Mouse (Mus musculus): Measurements from ENCODE around the gene 1700028P14Rik. TPM values are rescaled to one million over a fixed set of nuclear protein-coding genes. Genes with fewer than 3 reads are reported as not detected.
"Not testable (repeated sequence)": the region's sequence is repeated elsewhere in the genome, so short reads cannot be mapped to it uniquely, and the experiment has no call there.

1700028P14Rik gene
- 2.7 and 3.1 TPM in 2 replicates for polyA plus RNA-seq (2014; fragmentation: Nextera tagmentation; extraction: Ambion mirVana)

GRCm38 (mm10) chr19:23652644-23653043, at the start of gene 1700028P14Rik:
1700028P14Rik (minus strand) TSS chr19:23652812.
- no peaks in the 10 kb centered on the region for H3K9me3 ChIP-seq (ENCODE audit: control insufficient read depth, low read length)
- 5% methylated on average over 13 of the region's 13 CpGs for WGBS
- H3K27ac ChIP-seq = no peak within 1 kb of the TSS

GRCm38 (mm10) chr19:23699131-23699530, 46.5 kb upstream of the 1700028P14Rik start:
- Histone ChIP-seq H3K4me1 (replicated peaks; ENCODE audit: control insufficient read depth, insufficient read depth, low read length) (no peaks in the 10 kb centered on the region), H3K9ac (no peak overlapping the region), H3K4me2 (replicated peaks) (no peak overlapping the region), H3K36me3 (replicated peaks; ENCODE audit: control insufficient read depth, insufficient read depth) (peaks cover 36% of the 10 kb centered on the region), H3K27me3 (ENCODE audit: control insufficient read depth, insufficient read depth, low read length) (no peaks in the 10 kb centered on the region), H3K27ac (no peak overlapping the region), H3K9me3 (ENCODE audit: control insufficient read depth, low read length) (no peaks in the 10 kb centered on the region), H3K4me3 (replicated peaks; ENCODE audit: low read length) (no peak overlapping the region)
- no peak for DNase-seq (ENCODE audit: low spot score)
- no peak for ATAC-seq (ENCODE audit: low FRiP score)
- 79% methylated on average over 4 of the region's 4 CpGs for WGBS

More at GRCm38 (mm10) chr19:23652644-23653043, at the start of gene 1700028P14Rik:
- Histone ChIP-seq H3K4me3 (replicated peaks; ENCODE audit: low read length) (peak within 1 kb of the TSS; percentile 21), H3K4me1 (replicated peaks; ENCODE audit: control insufficient read depth, insufficient read depth, low read length) (no peaks in the 10 kb centered on the region), H3K36me3 (replicated peaks; ENCODE audit: control insufficient read depth, insufficient read depth) (no peaks in the 10 kb centered on the region), H3K9ac (no peak within 1 kb of the TSS), H3K27me3 (ENCODE audit: control insufficient read depth, insufficient read depth, low read length) (no peaks in the 10 kb centered on the region), H3K4me2 (replicated peaks) (peak within 1 kb of the TSS; percentile 49)
- ATAC-seq (ENCODE audit: low FRiP score) (peak; percentile 77), DNase-seq (ENCODE audit: low spot score) (peak; percentile 63)

- no peaks in the 10 kb centered on the region for H3K9me3 ChIP-seq (ENCODE audit: control insufficient read depth, low read length)
- no peak overlapping the region for H3K27ac ChIP-seq
- H3K4me3 ChIP-seq (replicated peaks; ENCODE audit: low read length) = no peak overlapping the region
- no peak overlapping the region for H3K9ac ChIP-seq
- H3K27me3 ChIP-seq (ENCODE audit: control insufficient read depth, insufficient read depth, low read length) = no peaks in the 10 kb centered on the region
- no peaks in the 10 kb centered on the region for H3K4me1 ChIP-seq (replicated peaks; ENCODE audit: control insufficient read depth, insufficient read depth, low read length)
- DNase-seq (ENCODE audit: low spot score) = no peak
- ATAC-seq (ENCODE audit: low FRiP score) = no peak
- H3K4me2 ChIP-seq (replicated peaks) = no peak overlapping the region
- peaks cover 36% of the 10 kb centered on the region for H3K36me3 ChIP-seq (replicated peaks; ENCODE audit: control insufficient read depth, insufficient read depth)
- 88% methylated on average over 7 of the region's 7 CpGs for WGBS
These were observed 45.8 kb upstream of the 1700028P14Rik start for GRCm38 (mm10) chr19:23698366-23698765.

- WGBS = 74% methylated on average over 8 of the region's 8 CpGs
These were observed 45.2 kb upstream of the 1700028P14Rik start for GRCm38 (mm10) chr19:23697861-23698260.

GRCm38 (mm10) chr19:23694344-23694743, 41.7 kb upstream of the 1700028P14Rik start:
- H3K27me3 ChIP-seq (ENCODE audit: control insufficient read depth, insufficient read depth, low read length) = no peaks in the 10 kb centered on the region
- DNase-seq (ENCODE audit: low spot score) = no peak
- WGBS = 67% methylated on average over 4 of the region's 4 CpGs

More at GRCm38 (mm10) chr19:23697861-23698260, 45.2 kb upstream of the 1700028P14Rik start:
- ATAC-seq (ENCODE audit: low FRiP score) (no peak), DNase-seq (ENCODE audit: low spot score) (no peak)
- Histone ChIP-seq H3K27me3 (ENCODE audit: control insufficient read depth, insufficient read depth, low read length) (no peaks in the 10 kb centered on the region), H3K9me3 (ENCODE audit: control insufficient read depth, low read length) (no peaks in the 10 kb centered on the region), H3K4me2 (replicated peaks) (no peak overlapping the region), H3K36me3 (replicated peaks; ENCODE audit: control insufficient read depth, insufficient read depth) (peaks cover 36% of the 10 kb centered on the region), H3K27ac (no peak overlapping the region), H3K4me3 (replicated peaks; ENCODE audit: low read length) (no peak overlapping the region), H3K9ac (no peak overlapping the region), H3K4me1 (replicated peaks; ENCODE audit: control insufficient read depth, insufficient read depth, low read length) (no peaks in the 10 kb centered on the region)

GRCm38 (mm10) chr19:23688421-23688946, 35.9 kb upstream of the 1700028P14Rik start:
- Histone ChIP-seq H3K27me3 (ENCODE audit: control insufficient read depth, insufficient read depth, low read length) (no peaks in the 10 kb centered on the region), H3K9me3 (ENCODE audit: control insufficient read depth, low read length) (no peaks in the 10 kb centered on the region), H3K36me3 (replicated peaks; ENCODE audit: control insufficient read depth, insufficient read depth) (no peaks in the 10 kb centered on the region), H3K9ac (peak overlapping the region; percentile 43; the same call in 1 of the 2 replicates), H3K27ac (no peak overlapping the region), H3K4me2 (replicated peaks) (peak overlapping the region; percentile 54), H3K4me3 (replicated peaks; ENCODE audit: low read length) (peak overlapping the region; percentile 71), H3K4me1 (replicated peaks; ENCODE audit: control insufficient read depth, insufficient read depth, low read length) (peaks cover 19% of the 10 kb centered on the region; the same call in 1 of the 2 replicates)
- ATAC-seq (ENCODE audit: low FRiP score) (no peak), DNase-seq (ENCODE audit: low spot score) (peak; percentile 30)
- WGBS = 9% methylated on average over 4 of the region's 4 CpGs

More at GRCm38 (mm10) chr19:23694344-23694743, 41.7 kb upstream of the 1700028P14Rik start:
- Histone ChIP-seq H3K4me2 (replicated peaks) (no peak overlapping the region), H3K36me3 (replicated peaks; ENCODE audit: control insufficient read depth, insufficient read depth) (peaks cover 30% of the 10 kb centered on the region), H3K9me3 (ENCODE audit: control insufficient read depth, low read length) (no peaks in the 10 kb centered on the region), H3K9ac (no peak overlapping the region), H3K27ac (no peak overlapping the region), H3K4me3 (replicated peaks; ENCODE audit: low read length) (no peak overlapping the region), H3K4me1 (replicated peaks; ENCODE audit: control insufficient read depth, insufficient read depth, low read length) (0 out of 2 replicates have a peak, but pooled peaks cover 7% of the 10 kb centered on the region)
- no peak; the same call in 1 of the 2 replicates for ATAC-seq (ENCODE audit: low FRiP score)

- Histone ChIP-seq H3K4me3 (replicated peaks; ENCODE audit: low read length) (peak within 1 kb of the TSS; percentile 71), H3K9ac (peak within 1 kb of the TSS; percentile 75), H3K9me3 (ENCODE audit: control insufficient read depth, low read length) (no peaks in the 10 kb centered on the region), H3K27me3 (ENCODE audit: control insufficient read depth, insufficient read depth, low read length) (no peaks in the 10 kb centered on the region), H3K4me1 (replicated peaks; ENCODE audit: control insufficient read depth, insufficient read depth, low read length) (peaks cover 19% of the 10 kb centered on the region; the same call in 1 of the 2 replicates), H3K36me3 (replicated peaks; ENCODE audit: control insufficient read depth, insufficient read depth) (no peaks in the 10 kb centered on the region), H3K27ac (peak within 1 kb of the TSS; percentile 92), H3K4me2 (replicated peaks) (peak within 1 kb of the TSS; percentile 54)
- ATAC-seq (ENCODE audit: low FRiP score) (peak; percentile 93), DNase-seq (ENCODE audit: low spot score) (peak; percentile 92)
- 0% methylated on average over 80 of the region's 93 CpGs for WGBS
These were observed 34.8 kb upstream of the 1700028P14Rik start, which contains the start of gene Ptar1 for GRCm38 (mm10) chr19:23687296-23688021. Ptar1 (plus strand) TSS chr19:23687429.

- no peak for DNase-seq (ENCODE audit: low spot score)
- under 1% methylated on average over 14 of the region's 14 CpGs for WGBS
- Histone ChIP-seq H3K9me3 (ENCODE audit: control insufficient read depth, low read length) (no peaks in the 10 kb centered on the region), H3K27me3 (ENCODE audit: control insufficient read depth, insufficient read depth, low read length) (no peaks in the 10 kb centered on the region), H3K4me1 (replicated peaks; ENCODE audit: control insufficient read depth, insufficient read depth, low read length) (peaks cover 19% of the 10 kb centered on the region; the same call in 1 of the 2 replicates), H3K4me3 (replicated peaks; ENCODE audit: low read length) (peak overlapping the region; percentile 71), H3K4me2 (replicated peaks) (peak overlapping the region; percentile 54), H3K27ac (peak overlapping the region; percentile 92), H3K36me3 (replicated peaks; ENCODE audit: control insufficient read depth, insufficient read depth) (no peaks in the 10 kb centered on the region), H3K9ac (peak overlapping the region; percentile 75)
- no peak for ATAC-seq (ENCODE audit: low FRiP score)
These were observed 34.3 kb upstream of the 1700028P14Rik start for GRCm38 (mm10) chr19:23686962-23687295.

GRCm38 (mm10) chr19:23675656-23676055, 23.0 kb upstream of the 1700028P14Rik start:
- ATAC-seq (ENCODE audit: low FRiP score); DNase-seq (ENCODE audit: low spot score); H3K27ac ChIP-seq; H3K9me3 ChIP-seq (ENCODE audit: control insufficient read depth, low read length); H3K4me3 ChIP-seq (replicated peaks; ENCODE audit: low read length); H3K4me1 ChIP-seq (replicated peaks; ENCODE audit: control insufficient read depth, insufficient read depth, low read length); H3K27me3 ChIP-seq (ENCODE audit: control insufficient read depth, insufficient read depth, low read length); H3K9ac ChIP-seq; H3K36me3 ChIP-seq (replicated peaks; ENCODE audit: control insufficient read depth, insufficient read depth); H3K4me2 ChIP-seq (replicated peaks): not testable (repeated sequence)
- WGBS = 93% methylated on average over 8 of the region's 8 CpGs

Measured in hindbrain, embryonic 14.5 days (tissue).